Mouse (Mus musculus): ENCODE measurements around the gene Ciao2a.

GRCm38 (mm10) chr9:66090593-66091244, 35.7 kb upstream of the Ciao2a start:
- TF ChIP-seq POLR2A (IDR thresholded peaks at IDR 0.05; ENCODE audit: borderline replicate concordance, low read depth, low read length) (no peak), CTCF (IDR thresholded peaks at IDR 0.05; ENCODE audit: low read depth, low read length) (no peak)
